Mouse (Mus musculus): ENCODE measurements around the gene Pdcd1lg2.

GRCm38 (mm10) chr19:29500333-29500732 lies 89.6 kb downstream of the Pdcd1lg2 start:
- no peak for TF ChIP-seq CTCF (IDR thresholded peaks at IDR 0.05; ENCODE audit: low read depth, low read length)
- TF ChIP-seq POLR2A (IDR thresholded peaks at IDR 0.05; ENCODE audit: extremely low read depth, insufficient read depth, low read length) = no peak
